Mouse (Mus musculus) G1E-ER4 (cell line): Measurements from ENCODE around the gene B3gnt2. TPM values are rescaled to one million over a fixed set of nuclear protein-coding genes. Genes with fewer than 3 reads are reported as not detected.

ENCODE experiments used
- GATA1 ChIP-seq: IDR thresholded peaks from one replicate; pipeline ENCODE4 v1.8.0; 2012; ENCODE audit warnings: low read length, inconsistent platforms
- polyA plus RNA-seq: library from polyadenylated mRNA; stranded (reverse); fragments of >175 nt; gene quantifications from 2 replicates; pipeline ENCODE4 v1.2.3, GENCODE M21; 2012

Gene B3gnt2
- polyA plus RNA-seq, 1 experiment = 13.1 TPM

DNA sequence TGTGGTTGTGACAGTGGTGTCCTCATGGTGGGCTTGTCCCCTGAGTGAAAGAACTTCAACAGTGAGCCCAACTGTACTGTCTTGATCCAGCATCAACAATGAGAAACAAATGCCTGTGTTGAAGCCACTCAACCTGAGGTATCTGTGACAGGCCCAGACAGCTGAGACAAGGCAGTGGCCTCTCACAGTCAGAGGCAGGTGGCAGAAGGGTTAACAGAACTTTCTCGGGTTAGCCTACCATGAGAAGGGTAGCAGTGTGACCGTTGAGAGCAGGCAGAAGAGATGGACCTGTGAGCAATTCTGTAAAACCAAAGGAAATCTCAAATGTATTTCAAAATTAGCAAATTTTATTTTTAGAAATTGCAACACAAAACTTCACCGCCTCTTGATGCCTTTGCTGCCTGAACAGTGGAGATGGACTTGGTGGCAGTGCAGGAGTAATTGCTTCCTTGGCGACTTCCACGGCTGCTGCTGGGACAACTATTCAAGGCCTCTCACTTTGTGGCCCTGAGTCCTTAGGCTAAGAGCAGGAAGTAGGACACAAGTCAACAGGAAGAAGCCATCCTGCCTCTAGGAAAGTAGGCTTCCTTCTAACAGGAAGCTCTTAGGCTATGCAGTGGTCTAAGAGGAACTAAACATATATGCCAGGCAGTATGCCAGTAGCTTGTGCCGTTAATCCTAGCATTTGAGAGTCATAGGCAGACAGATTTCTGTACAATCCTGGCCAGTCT is 80.8 kb downstream of the B3gnt2 start:
- TF ChIP-seq GATA1 = no peak

DNA sequence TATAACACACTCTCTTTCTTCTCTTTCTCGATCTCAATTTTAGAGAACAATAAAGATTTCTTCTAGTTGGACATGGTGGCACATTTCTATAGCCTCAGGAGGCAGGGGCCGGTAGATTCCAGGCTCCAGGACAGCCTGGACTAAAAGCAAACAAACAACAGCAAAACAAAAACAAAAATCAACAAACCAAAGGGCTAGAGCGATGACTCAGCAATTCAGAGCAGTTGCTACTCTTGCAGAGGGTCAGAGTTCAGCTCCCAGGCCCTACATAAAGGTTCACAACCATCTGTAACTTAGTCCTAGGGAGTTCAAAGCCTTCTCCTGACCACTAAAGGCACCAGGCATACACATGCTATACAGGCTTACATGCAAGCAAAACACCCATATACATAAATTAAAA is 82.2 kb downstream of the B3gnt2 start:
- no peak for TF ChIP-seq GATA1

DNA sequence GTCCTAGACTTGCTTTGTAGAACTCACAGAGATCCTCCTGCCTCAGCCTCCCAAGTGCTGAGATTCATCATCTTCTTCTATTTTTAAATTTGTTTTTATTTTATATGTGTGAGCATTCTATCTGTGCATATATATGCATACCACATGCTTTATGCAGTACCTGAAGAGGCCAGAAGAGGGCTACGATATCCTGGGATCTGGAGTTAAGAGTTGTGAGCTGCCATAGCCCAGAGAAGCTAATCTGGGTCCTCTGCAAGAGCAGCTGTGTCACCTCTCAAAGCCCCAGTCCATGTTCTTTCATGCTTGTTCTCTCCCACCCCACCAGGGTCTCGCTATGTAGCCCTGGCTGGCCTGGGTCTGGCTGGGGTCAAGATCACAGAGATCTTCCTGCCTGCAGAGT is 83.2 kb downstream of the B3gnt2 start:
- no peak for TF ChIP-seq GATA1

DNA sequence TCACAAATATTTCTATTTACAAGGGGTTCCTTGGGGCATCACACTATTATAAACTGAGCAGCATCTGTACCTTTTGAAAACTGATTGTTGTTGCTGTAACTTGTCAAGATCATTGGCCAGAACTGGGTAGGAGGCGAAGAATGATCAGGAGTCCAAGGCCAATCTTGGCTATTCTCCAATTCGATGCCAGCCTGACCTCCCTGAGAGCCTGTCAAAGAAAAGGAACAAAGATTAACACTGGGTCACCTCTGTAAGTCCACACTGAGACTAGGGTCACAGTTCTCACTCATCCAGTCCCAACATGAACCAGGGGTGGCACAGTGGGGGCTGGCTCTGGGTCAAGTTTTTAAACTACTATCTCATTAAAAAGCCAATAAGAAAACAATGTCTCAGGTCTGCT is 85.9 kb downstream of the B3gnt2 start:
- no peak for TF ChIP-seq GATA1

DNA sequence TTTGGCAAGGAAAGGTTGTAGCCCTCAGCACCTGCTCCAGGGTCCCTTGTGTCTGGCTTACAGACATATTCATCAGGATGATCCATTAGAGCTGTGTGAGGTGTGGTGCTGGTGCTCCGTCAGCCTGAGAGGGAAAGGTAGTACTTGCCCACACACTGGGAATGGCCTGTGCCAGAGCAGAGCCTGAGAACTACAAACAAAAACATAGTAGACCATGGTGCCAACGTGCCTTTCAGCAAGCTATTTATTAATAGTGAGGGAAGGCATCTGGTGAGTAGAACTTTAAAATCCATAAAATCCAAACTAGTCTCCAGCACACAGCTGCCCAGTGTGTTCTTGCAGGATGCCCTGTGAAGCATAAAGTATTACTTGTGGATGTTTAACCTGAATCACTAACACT is 94.5 kb downstream of the B3gnt2 start:
- TF ChIP-seq GATA1 = no peak

DNA sequence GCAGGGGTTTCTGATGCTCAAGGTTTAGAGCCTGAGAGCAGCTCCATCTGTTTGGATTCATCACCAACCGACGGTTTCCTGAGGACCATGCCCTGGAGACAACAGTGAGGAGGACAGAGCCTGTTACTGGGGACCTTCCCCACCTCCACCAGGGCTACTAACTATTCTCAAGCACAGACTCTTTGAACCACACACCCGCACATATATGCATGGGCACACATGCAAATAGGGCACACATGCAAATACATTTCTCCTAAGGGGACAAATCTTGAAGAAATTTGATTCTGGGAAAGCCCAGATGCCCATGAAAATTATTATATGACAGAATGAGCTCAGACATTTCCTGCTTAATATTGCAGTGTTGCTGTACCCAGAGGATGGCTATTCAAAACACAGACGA is 95.3 kb downstream of the B3gnt2 start:
- no peak for TF ChIP-seq GATA1

DNA sequence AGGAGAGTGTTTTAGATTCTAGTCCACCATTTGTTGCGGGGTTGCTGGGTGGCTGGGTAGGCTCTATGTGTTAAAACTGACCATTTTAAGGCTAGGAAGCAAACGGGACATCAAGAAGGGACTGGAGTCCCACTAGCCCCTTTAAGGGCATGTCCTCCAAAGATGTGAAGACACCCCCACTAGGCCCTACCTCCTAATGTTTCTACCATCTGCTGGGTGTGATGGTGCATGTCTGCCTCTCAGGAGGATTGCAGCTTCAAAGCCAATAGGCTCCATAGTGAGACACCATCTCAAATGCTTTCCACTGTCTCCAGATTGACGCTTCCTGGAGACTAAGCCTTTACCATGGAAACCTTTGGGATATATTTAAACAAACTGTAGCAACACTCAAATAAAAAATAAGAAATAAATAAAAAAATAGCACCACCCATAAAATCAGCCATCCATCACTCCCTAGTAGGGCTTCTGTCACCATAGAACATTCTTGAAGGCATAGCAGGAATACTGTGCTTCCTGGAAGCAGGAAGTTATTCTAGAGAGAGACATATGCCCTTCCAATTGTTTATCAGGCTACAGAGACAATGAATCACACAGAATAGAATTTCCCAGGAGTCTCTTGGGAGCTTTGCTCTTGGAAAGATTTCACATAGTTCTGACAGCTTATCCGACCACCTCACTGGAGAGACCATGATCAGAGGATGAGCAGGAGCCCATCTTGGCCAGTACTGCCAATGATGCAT is 97.0 kb downstream of the B3gnt2 start:
- no peak for TF ChIP-seq GATA1

DNA sequence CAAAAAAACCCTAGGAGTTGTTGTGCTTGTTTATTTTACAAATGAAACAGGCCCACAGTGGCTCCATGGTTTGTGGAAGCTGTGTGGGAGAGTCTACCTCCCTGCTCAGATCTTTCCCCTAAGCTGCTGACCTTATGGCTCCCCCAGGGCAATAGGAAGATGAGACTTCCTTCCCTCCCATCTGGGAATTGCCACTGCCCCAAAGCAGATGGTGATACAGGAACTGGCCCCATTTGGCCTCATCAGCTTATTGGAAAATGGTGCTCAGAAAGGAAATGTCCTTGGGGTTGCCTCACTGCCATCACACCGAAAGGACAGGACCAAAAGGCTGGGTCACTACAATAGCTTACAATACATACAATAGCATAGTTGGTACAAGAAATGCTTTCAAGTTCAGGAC is 97.7 kb downstream of the B3gnt2 start:
- TF ChIP-seq GATA1 = no peak

DNA sequence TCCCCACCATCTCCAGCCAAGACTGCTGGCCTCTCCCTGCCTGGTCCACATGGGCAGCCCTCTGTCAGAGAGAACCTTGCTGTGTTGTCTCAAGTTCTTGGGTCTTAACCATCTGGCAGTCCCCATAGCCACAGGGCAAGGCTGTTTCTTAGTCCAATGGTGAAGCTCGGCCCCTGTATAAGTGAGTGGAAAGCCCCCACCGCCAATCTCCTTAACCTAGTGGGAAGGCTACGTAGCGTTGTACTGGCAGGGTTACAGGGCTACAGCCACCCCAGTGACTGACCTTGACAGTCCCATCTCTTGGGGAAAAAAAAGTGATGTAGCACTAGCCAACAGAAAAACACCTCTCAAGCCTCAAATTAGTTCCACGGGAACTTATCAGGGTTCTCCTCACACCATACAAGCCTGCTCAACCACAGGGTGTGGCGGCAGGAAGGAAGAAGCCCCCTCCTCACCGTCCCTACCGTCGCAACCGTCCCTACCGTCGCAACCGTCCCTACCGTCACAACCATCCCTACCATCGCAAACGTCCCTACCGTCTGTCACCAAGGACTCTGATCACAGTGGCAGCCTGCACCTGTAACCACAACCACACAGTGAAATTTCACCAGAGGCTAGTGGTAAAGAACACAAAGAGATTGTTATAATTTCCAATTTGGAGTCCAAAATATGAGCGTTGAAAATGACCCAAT is 98.4 kb downstream of the B3gnt2 start:
- no peak for TF ChIP-seq GATA1

DNA sequence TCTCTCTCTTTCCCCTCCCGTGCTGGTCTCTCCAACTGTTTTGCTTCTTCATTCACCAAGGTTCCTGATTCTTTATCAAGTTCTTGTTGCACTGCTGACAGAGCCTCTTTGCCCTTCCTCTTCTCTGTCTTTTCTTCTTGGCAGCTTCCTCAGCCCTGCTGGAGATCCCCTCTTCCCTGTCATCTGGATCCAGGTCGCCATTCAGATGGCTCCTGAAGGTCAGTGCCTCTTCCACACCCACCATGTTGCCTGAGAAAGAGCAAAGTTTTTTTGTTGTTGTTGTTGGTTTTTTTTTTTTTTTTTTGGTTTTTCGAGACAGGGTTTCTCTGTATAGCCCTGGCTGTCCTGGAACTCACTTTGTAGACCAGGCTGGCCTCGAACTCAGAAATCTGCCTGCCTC is 101.0 kb downstream of the B3gnt2 start:
- no peak for TF ChIP-seq GATA1

DNA sequence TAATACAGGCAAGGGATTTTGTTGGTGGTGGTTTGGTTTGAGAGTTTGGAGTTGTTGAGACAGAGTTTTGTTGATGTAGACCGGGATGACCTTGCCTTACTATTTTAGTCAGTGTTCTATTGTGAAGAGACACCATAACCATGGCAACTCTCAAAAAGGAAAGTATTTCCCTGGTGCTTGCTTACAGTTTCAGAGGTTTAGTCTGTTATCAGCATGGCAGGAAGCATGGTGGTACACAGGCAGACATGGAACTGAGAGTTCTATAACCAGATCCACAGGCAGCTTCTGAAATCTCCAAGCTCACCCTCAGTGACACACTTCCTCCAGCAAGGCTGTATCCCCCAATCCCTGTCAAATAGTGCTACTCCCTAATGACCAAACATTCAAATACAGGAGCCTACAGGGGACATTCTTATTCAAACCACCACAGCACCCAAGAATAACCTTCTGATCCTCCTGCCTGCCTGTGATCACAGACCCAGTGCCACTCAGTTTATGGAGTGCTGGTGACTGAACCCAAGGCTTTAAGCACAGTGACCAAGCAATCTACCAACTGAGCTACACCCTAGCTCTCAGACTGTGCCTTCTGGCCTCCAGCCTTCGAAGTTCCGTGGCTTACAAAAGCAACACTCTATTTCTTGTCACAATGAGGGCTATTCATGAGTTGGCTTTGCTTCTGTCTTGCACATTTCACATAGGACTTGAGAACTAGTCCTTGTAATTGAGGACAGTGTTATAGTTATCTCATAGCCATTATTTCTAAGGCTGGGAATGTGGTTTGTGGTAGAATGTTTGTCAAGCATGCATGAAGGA is 104.4 kb downstream of the B3gnt2 start:
- TF ChIP-seq GATA1 = no peak

DNA sequence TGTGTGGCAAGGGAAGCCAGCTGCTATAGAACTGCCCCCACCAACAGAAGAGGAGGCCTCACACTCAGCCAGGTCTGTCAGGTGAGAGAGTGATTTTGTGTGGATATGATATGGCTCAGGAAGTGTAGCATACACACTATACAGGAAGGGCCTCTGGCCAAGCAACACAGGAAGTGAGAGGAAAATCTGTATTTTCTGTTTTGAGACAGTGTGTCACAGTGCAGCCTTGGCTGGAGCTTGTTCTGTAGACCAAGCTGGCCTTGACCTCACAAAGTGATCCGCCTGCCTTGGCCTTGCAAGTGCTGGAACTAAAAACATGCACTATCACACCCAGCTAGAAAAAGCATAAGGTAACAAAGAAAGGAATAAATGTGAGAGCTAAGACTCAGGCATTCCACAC is 105.6 kb downstream of the B3gnt2 start:
- TF ChIP-seq GATA1 = no peak

DNA sequence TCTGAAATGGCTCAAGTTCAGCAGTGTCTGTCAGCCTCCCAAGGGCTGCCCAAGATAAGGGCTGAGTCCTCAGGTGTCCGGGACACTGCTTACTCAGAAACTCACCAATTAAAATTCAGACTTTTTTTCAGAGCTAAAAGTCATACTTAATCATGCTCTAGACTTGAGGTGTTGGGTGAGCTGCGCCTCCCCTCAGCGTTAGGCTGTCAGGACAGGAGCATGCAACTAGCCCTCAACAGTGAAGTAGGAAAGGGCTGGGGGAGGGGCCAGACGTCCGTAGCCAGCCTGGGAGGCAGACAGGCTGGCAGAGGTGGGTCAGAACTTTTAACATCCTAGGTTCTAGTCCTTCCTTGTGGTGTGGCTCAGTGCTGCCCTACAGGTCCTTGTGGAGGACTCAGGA is 108.2 kb downstream of the B3gnt2 start:
- no peak for TF ChIP-seq GATA1

DNA sequence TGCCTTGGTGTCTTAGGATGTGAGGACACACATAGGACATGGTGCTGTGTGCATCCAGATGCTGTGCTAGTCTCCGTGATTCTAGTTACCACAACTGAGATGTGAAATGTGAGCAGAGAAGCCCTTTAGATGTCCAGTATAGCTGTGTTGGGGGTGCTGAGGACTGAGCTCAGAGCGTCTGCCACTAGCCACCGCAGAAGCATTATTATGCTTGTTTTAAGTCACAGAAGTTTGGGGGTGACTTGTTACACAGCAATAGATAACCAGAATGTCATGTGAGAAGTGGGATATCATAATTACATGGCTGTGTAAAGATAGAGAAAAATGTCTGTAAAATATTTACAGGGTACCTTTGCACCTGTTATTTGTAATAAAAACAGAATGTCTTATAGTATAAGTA is 109.2 kb downstream of the B3gnt2 start:
- no peak for TF ChIP-seq GATA1

DNA sequence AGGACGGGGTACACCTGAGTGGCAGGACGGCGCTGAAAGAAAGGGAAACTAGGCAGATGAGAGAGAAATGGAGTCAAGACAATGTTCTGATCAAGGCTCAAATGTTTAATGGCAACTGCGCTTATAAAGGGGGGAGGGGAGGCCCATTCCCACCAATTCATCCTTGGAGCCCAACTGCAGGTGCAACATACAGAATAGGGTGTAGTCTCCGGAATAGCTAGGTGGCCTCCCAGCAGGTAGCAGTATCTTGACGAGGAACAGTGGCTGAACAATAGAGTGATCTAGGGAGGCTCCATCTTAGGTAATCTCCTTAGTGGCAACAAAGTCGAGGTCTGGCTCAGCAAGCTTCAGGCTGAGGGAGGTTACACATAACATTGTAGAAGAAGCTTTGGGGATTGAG is 113.4 kb downstream of the B3gnt2 start:
- TF ChIP-seq GATA1 = no peak

DNA sequence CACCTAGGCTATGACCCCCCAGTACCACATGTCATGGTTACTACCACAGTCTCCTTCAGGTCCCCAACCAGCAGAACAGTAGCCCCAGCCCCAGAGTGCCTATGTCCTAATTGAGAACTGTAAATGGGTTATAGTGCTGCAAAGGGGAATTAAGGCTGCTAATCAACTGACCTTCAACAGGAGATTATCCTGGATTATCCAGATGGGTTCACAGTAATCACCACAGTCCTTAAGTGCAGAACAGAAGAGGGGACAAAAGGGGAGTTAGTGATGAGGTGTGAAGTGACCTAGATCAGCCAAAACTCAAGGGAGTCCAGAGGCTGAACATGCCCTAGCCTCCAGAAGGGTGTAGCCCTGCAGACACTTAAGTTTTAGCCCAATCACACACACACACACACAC is 115.4 kb downstream of the B3gnt2 start:
- no peak for TF ChIP-seq GATA1
